Mouse (Mus musculus): ENCODE results near the gene Cirbp. TPM values are rescaled to one million over a fixed set of nuclear protein-coding genes. Genes with fewer than 3 reads are reported as not detected.
A peak's percentile ranks its signal among the peaks of the same experiment; 100 is the strongest.

The Cirbp gene
- total and polyA plus RNA-seq, 2 experiments from 2014 or later = 121 to 330 TPM

GRCm38 (mm10) chr10:80138553-80139438 is 27.0 kb upstream of the Cirbp start, which contains the start of gene Atp5d:
TSS of gene Atp5d (plus strand) at chr10:80138632.
- WGBS = under 1% methylated on average over 76 of the region's 94 CpGs
- Histone ChIP-seq H3K4me1 (ENCODE audit: control insufficient read depth, insufficient read depth) (peaks cover 29% of the 10 kb centered on the region), H3K9ac (replicated peaks; ENCODE audit: low read depth, low read length) (peak within 1 kb of the TSS; percentile 63), H3K27ac (ENCODE audit: low read depth) (no peak within 1 kb of the TSS), H3K36me3 (replicated peaks; ENCODE audit: control insufficient read depth, insufficient read depth, low read length) (peaks cover 5% of the 10 kb centered on the region), H3K27me3 (ENCODE audit: control insufficient read depth, insufficient read depth, low read length) (peaks cover 22% of the 10 kb centered on the region; the same call in 1 of the 2 replicates), H3K4me3 (ENCODE audit: low read depth, low read length) (peak within 1 kb of the TSS; percentile 67), H3K4me2 (ENCODE audit: low read depth, low read length) (peak within 1 kb of the TSS; percentile 99), H3K9me3 (replicated peaks; ENCODE audit: control insufficient read depth, low read length) (no peaks in the 10 kb centered on the region)
- no peak for TF ChIP-seq CTCF (IDR thresholded peaks at IDR 0.05; ENCODE audit: low read depth)
- TF ChIP-seq EP300 (IDR thresholded peaks at IDR 0.05; ENCODE audit: low read depth) = no peak; the same call in 1 of the 2 replicates
- DNase-seq (ENCODE audit: low spot score) = no peak
- no peak for ATAC-seq (ENCODE audit: insufficient read depth, low read depth)

- ATAC-seq (ENCODE audit: insufficient read depth, low read depth) = no peak
- Histone ChIP-seq H3K27me3 (ENCODE audit: control insufficient read depth, insufficient read depth, low read length) (peaks cover 22% of the 10 kb centered on the region; the same call in 1 of the 2 replicates), H3K27ac (ENCODE audit: low read depth) (no peak overlapping the region), H3K9ac (replicated peaks; ENCODE audit: low read depth, low read length) (peak overlapping the region; percentile 63), H3K4me3 (ENCODE audit: low read depth, low read length) (peak overlapping the region; percentile 67), H3K9me3 (replicated peaks; ENCODE audit: control insufficient read depth, low read length) (no peaks in the 10 kb centered on the region), H3K4me2 (ENCODE audit: low read depth, low read length) (peak overlapping the region; percentile 99), H3K36me3 (replicated peaks; ENCODE audit: control insufficient read depth, insufficient read depth, low read length) (peaks cover 11% of the 10 kb centered on the region), H3K4me1 (ENCODE audit: control insufficient read depth, insufficient read depth) (peaks cover 25% of the 10 kb centered on the region)
- TF ChIP-seq EP300 (IDR thresholded peaks at IDR 0.05; ENCODE audit: low read depth) (no peak), CTCF (IDR thresholded peaks at IDR 0.05; ENCODE audit: low read depth) (no peak)
- WGBS = 1% methylated on average over 7 of the region's 10 CpGs
- DNase-seq (ENCODE audit: low spot score) = no peak
Observed at GRCm38 (mm10) chr10:80139439-80139775, 26.4 kb upstream of the Cirbp start.

GRCm38 (mm10) chr10:80139975-80140665 is 25.7 kb upstream of the Cirbp start:
- no peak for DNase-seq (ENCODE audit: low spot score)
- no peak overlapping the region for H3K27ac ChIP-seq (ENCODE audit: low read depth)

GRCm38 (mm10) chr10:80140666-80141035 is 25.1 kb upstream of the Cirbp start, which contains the start of gene Cbarp:
TSS of gene Cbarp (minus strand) at chr10:80140835.
- 79% methylated on average over 10 of the region's 10 CpGs for WGBS
- H3K4me1 ChIP-seq (ENCODE audit: control insufficient read depth, insufficient read depth) = peaks cover 27% of the 10 kb centered on the region
- H3K9ac ChIP-seq (replicated peaks; ENCODE audit: low read depth, low read length) = no peak within 1 kb of the TSS; the same call in 1 of the 2 replicates
- no peak for ATAC-seq (ENCODE audit: insufficient read depth, low read depth)
- peak within 1 kb of the TSS; percentile 99 for H3K4me2 ChIP-seq (ENCODE audit: low read depth, low read length)
- H3K27me3 ChIP-seq (ENCODE audit: control insufficient read depth, insufficient read depth, low read length) = peaks cover 22% of the 10 kb centered on the region; the same call in 1 of the 2 replicates
- TF ChIP-seq EP300 (IDR thresholded peaks at IDR 0.05; ENCODE audit: low read depth) = no peak
- no peak for TF ChIP-seq CTCF (IDR thresholded peaks at IDR 0.05; ENCODE audit: low read depth)
- peak within 1 kb of the TSS; percentile 64 for H3K4me3 ChIP-seq (ENCODE audit: low read depth, low read length)
- no peaks in the 10 kb centered on the region for H3K9me3 ChIP-seq (replicated peaks; ENCODE audit: control insufficient read depth, low read length)
- no peak for DNase-seq (ENCODE audit: low spot score)
- peaks cover 24% of the 10 kb centered on the region for H3K36me3 ChIP-seq (replicated peaks; ENCODE audit: control insufficient read depth, insufficient read depth, low read length)
- peak within 1 kb of the TSS; percentile 81 for H3K27ac ChIP-seq (ENCODE audit: low read depth)

More at GRCm38 (mm10) chr10:80139975-80140665, 25.7 kb upstream of the Cirbp start:
- Histone ChIP-seq H3K9me3 (replicated peaks; ENCODE audit: control insufficient read depth, low read length) (no peaks in the 10 kb centered on the region), H3K9ac (replicated peaks; ENCODE audit: low read depth, low read length) (no peak overlapping the region), H3K36me3 (replicated peaks; ENCODE audit: control insufficient read depth, insufficient read depth, low read length) (peaks cover 18% of the 10 kb centered on the region), H3K27me3 (ENCODE audit: control insufficient read depth, insufficient read depth, low read length) (peaks cover 22% of the 10 kb centered on the region; the same call in 1 of the 2 replicates), H3K4me1 (ENCODE audit: control insufficient read depth, insufficient read depth) (peaks cover 25% of the 10 kb centered on the region), H3K4me2 (ENCODE audit: low read depth, low read length) (no peak overlapping the region), H3K4me3 (ENCODE audit: low read depth, low read length) (no peak overlapping the region)
- ATAC-seq (ENCODE audit: insufficient read depth, low read depth) = no peak
- TF ChIP-seq CTCF (IDR thresholded peaks at IDR 0.05; ENCODE audit: low read depth) (no peak), EP300 (IDR thresholded peaks at IDR 0.05; ENCODE audit: low read depth) (no peak)
- 71% methylated on average over 11 of the region's 11 CpGs for WGBS

GRCm38 (mm10) chr10:80141243-80141642 is 24.5 kb upstream of the Cirbp start:
- H3K9me3 ChIP-seq (replicated peaks; ENCODE audit: control insufficient read depth, low read length) = no peaks in the 10 kb centered on the region
- H3K9ac ChIP-seq (replicated peaks; ENCODE audit: low read depth, low read length) = no peak overlapping the region
- peaks cover 33% of the 10 kb centered on the region for H3K4me1 ChIP-seq (ENCODE audit: control insufficient read depth, insufficient read depth)
- DNase-seq (ENCODE audit: low spot score) = peak; percentile 96
- H3K27me3 ChIP-seq (ENCODE audit: control insufficient read depth, insufficient read depth, low read length) = peaks cover 22% of the 10 kb centered on the region; the same call in 1 of the 2 replicates
- peak overlapping the region; percentile 64 for H3K4me3 ChIP-seq (ENCODE audit: low read depth, low read length)
- WGBS = 0% methylated on average over 26 of the region's 29 CpGs
- TF ChIP-seq EP300 (IDR thresholded peaks at IDR 0.05; ENCODE audit: low read depth) = 0 out of 2 replicates have a peak, but pooled peaks have one; percentile 66
- peak; percentile 64 for TF ChIP-seq CTCF (IDR thresholded peaks at IDR 0.05; ENCODE audit: low read depth)
- peak; percentile 78 for ATAC-seq (ENCODE audit: insufficient read depth, low read depth)
- peak overlapping the region; percentile 81 for H3K27ac ChIP-seq (ENCODE audit: low read depth)
- peak overlapping the region; percentile 60 for H3K4me2 ChIP-seq (ENCODE audit: low read depth, low read length)
- H3K36me3 ChIP-seq (replicated peaks; ENCODE audit: control insufficient read depth, insufficient read depth, low read length) = peaks cover 28% of the 10 kb centered on the region

Data from heart, postnatal 0 days (tissue).